Mouse (Mus musculus): ENCODE data around the gene Fbxo44. TPM values are rescaled to one million over a fixed set of nuclear protein-coding genes. Genes with fewer than 3 reads are reported as not detected.

Fbxo44 gene
- polyA plus RNA-seq, 1 experiment from 2014 or later, result 86.5 TPM

- Histone ChIP-seq H3K36me3 (peaks cover 21% of the 10 kb centered on the region), H3K4me1 (replicated peaks) (peaks cover 26% of the 10 kb centered on the region), H3K27ac (peak overlapping the region; percentile 90), H3K27me3 (ENCODE audit: insufficient read depth, poor library complexity, severe bottlenecking) (peaks cover 22% of the 10 kb centered on the region), H3K4me3 (peak overlapping the region; percentile 79), H3K9me3 (no peaks in the 10 kb centered on the region)
- DNase-seq (ENCODE audit: low spot score), result peak; percentile 97
- WGBS, result under 1% methylated on average over 65 of the region's 65 CpGs
These were observed 19.9 kb downstream of the Fbxo44 start for GRCm38 (mm10) chr4:148140098-148141011.

DNA sequence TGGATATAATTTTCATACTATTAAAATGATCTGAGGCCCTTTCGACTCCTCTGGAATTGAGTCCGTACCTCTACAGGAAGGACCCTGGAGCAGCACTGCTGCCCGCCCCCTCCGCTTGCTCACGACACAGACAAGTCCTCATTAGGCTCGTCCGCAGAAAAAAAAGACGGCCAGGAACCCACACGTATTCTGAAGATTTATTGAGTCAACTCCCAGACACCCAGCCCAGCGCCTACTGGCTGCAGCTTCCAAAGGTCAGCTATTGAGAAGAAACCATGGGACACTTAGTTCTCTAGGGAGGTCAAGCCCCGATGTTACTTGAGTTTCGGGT lies 20.6 kb downstream of the Fbxo44 start:
- peaks cover 15% of the 10 kb centered on the region for H3K36me3 ChIP-seq
- peak overlapping the region; percentile 90 for H3K27ac ChIP-seq
- H3K4me1 ChIP-seq (replicated peaks), result peaks cover 26% of the 10 kb centered on the region
- peak overlapping the region; percentile 79 for H3K4me3 ChIP-seq
- H3K9me3 ChIP-seq, result no peaks in the 10 kb centered on the region
- H3K27me3 ChIP-seq (ENCODE audit: insufficient read depth, poor library complexity, severe bottlenecking), result peaks cover 22% of the 10 kb centered on the region
- 1% methylated on average over 12 of the region's 12 CpGs for WGBS
- no peak for DNase-seq (ENCODE audit: low spot score)

DNA sequence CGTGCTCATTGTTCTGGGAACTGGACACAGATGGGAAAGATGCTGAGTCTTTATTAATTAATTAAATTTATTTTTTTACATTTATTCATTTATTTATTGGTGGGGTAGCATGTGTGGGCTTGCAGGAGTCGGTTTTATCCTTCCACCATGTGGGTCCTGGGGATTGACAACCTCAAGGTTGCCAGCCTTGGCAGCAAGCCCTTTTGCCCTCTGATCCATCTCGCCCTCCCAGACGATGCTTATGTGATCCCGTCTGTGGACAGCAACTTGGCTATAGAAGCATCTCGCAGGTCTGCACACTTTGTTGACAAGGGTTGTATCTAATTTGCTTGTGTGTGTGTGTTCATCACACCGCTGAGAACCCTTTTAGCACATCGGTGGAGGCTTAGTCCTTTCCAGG lies 22.8 kb downstream of the Fbxo44 start:
- DNase-seq (ENCODE audit: low spot score), result no peak
- 68% methylated on average over 8 of the region's 8 CpGs for whole genome bisulfite sequencing

GRCm38 (mm10) chr4:148134988-148135387 lies 25.3 kb downstream of the Fbxo44 start:
- Histone ChIP-seq H3K9me3 (no peaks in the 10 kb centered on the region), H3K27ac (no peak overlapping the region), H3K4me1 (replicated peaks) (peaks cover 41% of the 10 kb centered on the region), H3K36me3 (no peaks in the 10 kb centered on the region), H3K27me3 (ENCODE audit: insufficient read depth, poor library complexity, severe bottlenecking) (peaks cover 47% of the 10 kb centered on the region), H3K4me3 (no peak overlapping the region)
- 86% methylated on average over 8 of the region's 8 CpGs for WGBS
- no peak for DNase-seq (ENCODE audit: low spot score)

More for the DNA sequence above, 22.8 kb downstream of the Fbxo44 start:
- Histone ChIP-seq H3K27ac (no peak overlapping the region), H3K36me3 (no peaks in the 10 kb centered on the region), H3K4me3 (no peak overlapping the region), H3K27me3 (ENCODE audit: insufficient read depth, poor library complexity, severe bottlenecking) (peaks cover 22% of the 10 kb centered on the region), H3K9me3 (no peaks in the 10 kb centered on the region), H3K4me1 (replicated peaks) (peaks cover 23% of the 10 kb centered on the region)

GRCm38 (mm10) chr4:148131497-148132081 lies 28.7 kb downstream of the Fbxo44 start:
- Histone ChIP-seq H3K9me3 (no peaks in the 10 kb centered on the region), H3K4me1 (replicated peaks) (peaks cover 57% of the 10 kb centered on the region), H3K27me3 (ENCODE audit: insufficient read depth, poor library complexity, severe bottlenecking) (peaks cover 53% of the 10 kb centered on the region), H3K36me3 (peaks cover 3% of the 10 kb centered on the region; the same call in 1 of the 2 replicates), H3K27ac (peak overlapping the region; percentile 99), H3K4me3 (peak overlapping the region; percentile 81)
- DNase-seq (ENCODE audit: low spot score), result peak; percentile 79
- WGBS, result 1% methylated on average over 21 of the region's 21 CpGs

- Histone ChIP-seq H3K4me3 (peak within 1 kb of the TSS; percentile 81), H3K36me3 (peaks cover 3% of the 10 kb centered on the region; the same call in 1 of the 2 replicates), H3K27ac (peak within 1 kb of the TSS; percentile 99), H3K27me3 (ENCODE audit: insufficient read depth, poor library complexity, severe bottlenecking) (peaks cover 54% of the 10 kb centered on the region), H3K9me3 (no peaks in the 10 kb centered on the region), H3K4me1 (replicated peaks) (peaks cover 63% of the 10 kb centered on the region)
- WGBS, result under 1% methylated on average over 86 of the region's 87 CpGs
- DNase-seq (ENCODE audit: low spot score), result peak; percentile 82
These were observed 29.5 kb downstream of the Fbxo44 start, which contains the start of gene Draxin for GRCm38 (mm10) chr4:148130561-148131413. Gene Draxin (minus strand): TSS chr4:148130698.

GRCm38 (mm10) chr4:148130133-148130532 lies 30.1 kb downstream of the Fbxo44 start, which contains the start of gene Mad2l2:
Gene Mad2l2 (plus strand): TSS chr4:148130384.
- Histone ChIP-seq H3K27me3 (ENCODE audit: insufficient read depth, poor library complexity, severe bottlenecking) (peaks cover 54% of the 10 kb centered on the region), H3K27ac (peak within 1 kb of the TSS; percentile 99), H3K36me3 (peaks cover 3% of the 10 kb centered on the region; the same call in 1 of the 2 replicates), H3K9me3 (no peaks in the 10 kb centered on the region), H3K4me3 (peak within 1 kb of the TSS; percentile 81), H3K4me1 (replicated peaks) (peaks cover 64% of the 10 kb centered on the region)
- no peak for DNase-seq (ENCODE audit: low spot score)
- WGBS, result 1% methylated on average over 18 of the region's 18 CpGs

DNA sequence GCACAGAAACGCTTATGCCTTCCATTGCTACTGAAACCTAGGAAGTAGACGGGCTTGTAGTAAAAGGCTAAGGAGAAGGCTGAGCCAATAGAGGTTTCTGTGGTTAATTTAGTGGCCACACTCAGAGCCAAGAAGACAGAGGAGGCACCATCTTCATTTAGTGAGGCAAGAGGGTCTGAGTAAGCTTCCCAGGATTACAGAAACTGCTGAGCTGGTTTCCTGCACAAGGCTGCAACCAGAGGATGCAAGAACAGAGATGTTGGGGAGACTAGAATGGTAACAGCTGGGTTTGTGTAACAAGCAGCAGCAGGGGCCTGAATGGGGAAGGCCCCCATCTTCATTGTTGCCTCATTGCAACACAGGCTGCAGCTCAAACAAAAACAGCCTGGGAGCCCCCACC lies 31.6 kb downstream of the Fbxo44 start:
- H3K9me3 ChIP-seq, result no peaks in the 10 kb centered on the region
- no peak for DNase-seq (ENCODE audit: low spot score)
- H3K27me3 ChIP-seq (ENCODE audit: insufficient read depth, poor library complexity, severe bottlenecking), result peaks cover 54% of the 10 kb centered on the region
- peaks cover 6% of the 10 kb centered on the region for H3K36me3 ChIP-seq
- 77% methylated on average over 2 of the region's 2 CpGs for WGBS
- H3K4me1 ChIP-seq (replicated peaks), result peaks cover 74% of the 10 kb centered on the region
- peak overlapping the region; percentile 99; the same call in 1 of the 2 replicates for H3K27ac ChIP-seq
- H3K4me3 ChIP-seq, result peak overlapping the region; percentile 81

GRCm38 (mm10) chr4:148128241-148128640 lies 32.0 kb downstream of the Fbxo44 start:
- 64% methylated on average over 1 of the region's 1 CpGs for WGBS
- no peaks in the 10 kb centered on the region for H3K9me3 ChIP-seq
- H3K27ac ChIP-seq, result peak overlapping the region; percentile 99; the same call in 1 of the 2 replicates
- no peak for DNase-seq (ENCODE audit: low spot score)
- peak overlapping the region; percentile 81; the same call in 1 of the 2 replicates for H3K4me3 ChIP-seq
- peaks cover 6% of the 10 kb centered on the region for H3K36me3 ChIP-seq
- H3K4me1 ChIP-seq (replicated peaks), result peaks cover 78% of the 10 kb centered on the region
- peaks cover 54% of the 10 kb centered on the region for H3K27me3 ChIP-seq (ENCODE audit: insufficient read depth, poor library complexity, severe bottlenecking)

- Histone ChIP-seq H3K27me3 (ENCODE audit: insufficient read depth, poor library complexity, severe bottlenecking) (peaks cover 7% of the 10 kb centered on the region), H3K4me1 (replicated peaks) (peaks cover 60% of the 10 kb centered on the region), H3K4me3 (no peak overlapping the region), H3K36me3 (peaks cover 9% of the 10 kb centered on the region), H3K9me3 (no peaks in the 10 kb centered on the region), H3K27ac (peak overlapping the region; percentile 54)
- 88% methylated on average over 3 of the region's 3 CpGs for WGBS
- DNase-seq (ENCODE audit: low spot score), result no peak
These were observed 37.6 kb downstream of the Fbxo44 start for GRCm38 (mm10) chr4:148122694-148123066.

- Histone ChIP-seq H3K27me3 (ENCODE audit: insufficient read depth, poor library complexity, severe bottlenecking) (peaks cover 4% of the 10 kb centered on the region), H3K36me3 (peaks cover 12% of the 10 kb centered on the region; the same call in 1 of the 2 replicates), H3K27ac (peak overlapping the region; percentile 54), H3K9me3 (peaks cover 4% of the 10 kb centered on the region; the same call in 1 of the 2 replicates), H3K4me1 (replicated peaks) (peaks cover 55% of the 10 kb centered on the region), H3K4me3 (no peak overlapping the region)
- peak; percentile 61 for DNase-seq (ENCODE audit: low spot score)
- WGBS, result 7% methylated on average over 6 of the region's 6 CpGs
These were observed 38.1 kb downstream of the Fbxo44 start for GRCm38 (mm10) chr4:148121982-148122693.

All from hindbrain, embryonic 10.5 days (tissue).